Mouse (Mus musculus): ENCODE data around the gene Gm45208. TPM values are rescaled to one million over a fixed set of nuclear protein-coding genes. Genes with fewer than 3 reads are reported as not detected.

The Gm45208 gene
- polyA plus RNA-seq (2015; fragmentation: Illumina TruSeq; extraction: RNeasy Lipid Tissue Mini Kit (QIAGEN cat#74804); ENCODE audit: low read depth, low replicate concordance), result not detected

GRCm38 (mm10) chrX:7721514-7722281 lies at the start of gene Gm45208:
Gene Gm45208, plus strand, starts transcription at chrX:7722245.

DNA sequence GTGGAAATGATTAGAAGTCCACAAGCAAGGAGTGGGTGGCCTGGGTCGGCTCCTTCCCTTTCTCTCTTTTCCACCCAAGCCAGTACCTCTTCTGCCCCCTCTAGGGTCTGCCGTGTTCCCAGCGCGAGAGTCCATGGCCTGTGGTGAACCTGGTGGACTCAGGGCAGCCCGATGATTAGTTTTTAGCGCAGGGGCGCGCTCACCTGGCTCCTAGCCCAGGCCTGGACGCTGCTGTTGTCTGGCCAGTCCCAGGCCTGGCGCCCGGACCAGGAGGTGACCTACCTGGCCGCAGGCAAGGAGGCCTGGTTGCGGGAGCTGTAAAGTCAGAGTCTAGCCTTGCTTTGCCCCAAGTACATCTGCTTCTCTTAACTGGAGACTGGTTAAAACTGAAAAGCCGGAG lies 41.2 kb upstream of the Gm45208 start, which contains the start of gene Magix:
Gene Magix, minus strand, starts transcription at position 388 of the 400 bp plus-strand sequence.

DNA sequence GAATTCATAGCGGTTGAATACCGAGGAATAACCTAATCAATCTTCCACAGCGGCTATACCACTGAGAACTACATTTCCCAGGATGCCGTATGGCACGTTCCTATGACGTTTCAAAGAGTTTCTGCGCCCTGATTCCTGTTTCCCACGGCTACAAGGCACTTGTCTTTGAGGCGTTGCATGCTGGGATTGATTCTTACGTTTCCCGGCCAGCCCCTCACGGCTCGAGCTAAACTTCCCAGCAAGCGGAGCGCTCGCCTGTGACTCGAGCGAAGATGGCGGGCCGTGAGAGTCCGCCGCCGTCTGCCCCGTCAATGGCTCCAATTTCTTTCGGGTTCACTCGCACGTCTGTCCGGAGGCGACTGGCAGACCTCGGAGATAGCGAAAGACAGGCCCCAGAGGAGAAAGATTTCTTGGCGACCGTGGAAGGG lies 25.1 kb upstream of the Gm45208 start, which contains the start of gene Gpkow:
Gene Gpkow, plus strand, starts transcription at position 178 of the 428 bp plus-strand sequence.

GRCm38 (mm10) chrX:7714135-7714899 lies 7.7 kb upstream of the Gm45208 start, which contains the start of gene Wdr45:
Gene Wdr45, plus strand, starts transcription at chrX:7714333.

DNA sequence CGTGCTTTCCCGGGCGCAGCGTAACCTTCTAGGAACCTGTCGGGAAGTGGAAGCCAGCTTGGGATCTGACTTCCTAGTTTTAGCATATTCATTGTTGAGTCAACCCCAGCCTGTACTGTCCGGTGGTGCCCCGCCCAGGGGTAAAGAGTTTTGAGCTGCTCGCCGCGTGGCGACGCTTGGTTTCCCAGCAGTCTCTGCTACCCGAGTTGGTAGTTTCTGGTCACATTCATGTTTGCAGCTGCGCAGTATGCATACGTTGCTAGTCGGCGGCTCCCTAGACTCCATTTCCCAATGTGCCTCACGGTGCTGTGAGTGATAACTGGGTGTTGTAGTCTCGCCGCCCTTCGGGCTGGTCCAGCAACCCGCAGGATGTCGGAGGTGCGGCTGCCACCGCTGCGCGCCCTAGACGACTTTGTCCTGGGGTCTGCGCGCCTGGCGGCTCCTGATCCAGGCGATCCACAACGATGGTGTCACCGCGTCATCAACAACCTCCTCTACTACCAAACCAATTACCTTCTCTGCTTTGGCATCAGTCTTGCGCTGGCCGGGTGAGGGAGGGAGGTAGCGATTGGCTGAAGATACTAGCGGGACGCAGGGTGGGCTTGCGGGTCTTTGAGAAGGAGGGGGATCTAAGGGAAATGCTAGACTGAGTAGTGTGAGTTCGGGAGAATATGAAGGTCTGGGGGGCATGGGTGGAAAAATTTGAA lies 6.3 kb downstream of the Gm45208 start, which contains the start of gene Praf2:
Gene Praf2, plus strand, starts transcription at position 225 of the 707 bp plus-strand sequence.

DNA sequence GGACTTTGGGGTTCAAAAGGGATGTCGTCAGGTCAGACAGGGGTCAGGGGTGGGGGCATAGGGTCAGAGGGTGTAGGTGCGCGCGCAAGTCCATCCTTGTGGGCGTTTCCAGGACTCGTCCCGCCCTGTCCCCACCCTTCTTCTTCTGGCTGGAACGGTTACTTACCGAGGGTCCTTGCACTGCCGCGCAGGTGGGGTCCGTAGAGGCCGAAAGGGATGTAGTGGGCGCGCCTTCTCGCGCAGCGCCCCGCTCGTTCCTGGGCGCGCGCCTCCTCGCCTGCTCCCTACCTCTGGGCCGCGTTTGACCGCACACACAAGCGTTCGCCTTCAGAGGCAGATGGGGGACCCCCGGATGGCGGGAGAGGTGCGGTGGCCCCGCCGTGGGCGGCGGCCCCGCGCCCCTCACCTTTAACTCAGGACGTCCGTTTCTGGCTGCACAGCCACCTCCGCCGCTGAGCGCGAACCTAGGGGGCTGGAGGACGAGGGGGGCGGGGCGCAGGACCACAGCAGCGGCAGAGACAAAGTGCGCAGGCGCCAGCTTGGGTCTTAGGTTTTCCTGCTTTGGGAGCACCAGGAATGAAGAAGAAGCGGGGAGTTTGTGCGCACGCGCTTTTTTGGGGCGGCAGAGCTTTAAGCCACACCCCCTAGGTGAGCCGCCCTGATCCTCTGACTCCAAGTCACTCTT lies 28.5 kb downstream of the Gm45208 start, which contains the start of gene Ccdc120:
Gene Ccdc120, minus strand, starts transcription at position 474 of the 685 bp plus-strand sequence.

GRCm38 (mm10) chrX:7762137-7762920 lies 40.3 kb downstream of the Gm45208 start, which contains the start of gene Tfe3:
Gene Tfe3, plus strand, starts transcription at chrX:7762560.

Other genes with a start within 250 kb of the Gm45208 start
- not detected for gene Foxp3, start 148.6 kb upstream of the Gm45208 start, polyA plus RNA-seq (2015; fragmentation: Illumina TruSeq; extraction: RNeasy Lipid Tissue Mini Kit (QIAGEN cat#74804); ENCODE audit: low read depth, low replicate concordance)
- 17.3 TPM for gene Ppp1r3f, start 148.0 kb upstream of the Gm45208 start, polyA plus RNA-seq (2015; fragmentation: Illumina TruSeq; extraction: RNeasy Lipid Tissue Mini Kit (QIAGEN cat#74804); ENCODE audit: low read depth, low replicate concordance)
- gene Ccdc22, start 116.7 kb upstream of the Gm45208 start, polyA plus RNA-seq (2015; fragmentation: Illumina TruSeq; extraction: RNeasy Lipid Tissue Mini Kit (QIAGEN cat#74804); ENCODE audit: low read depth, low replicate concordance), result 26.3 TPM
- 0.07 TPM for gene Cacna1f, start 115.2 kb upstream of the Gm45208 start, polyA plus RNA-seq (2015; fragmentation: Illumina TruSeq; extraction: RNeasy Lipid Tissue Mini Kit (QIAGEN cat#74804); ENCODE audit: low read depth, low replicate concordance)
- 1,230 TPM for gene Syp, start 83.8 kb upstream of the Gm45208 start, polyA plus RNA-seq (2015; fragmentation: Illumina TruSeq; extraction: RNeasy Lipid Tissue Mini Kit (QIAGEN cat#74804); ENCODE audit: low read depth, low replicate concordance)
- gene Prickle3, start 65.0 kb upstream of the Gm45208 start, polyA plus RNA-seq (2015; fragmentation: Illumina TruSeq; extraction: RNeasy Lipid Tissue Mini Kit (QIAGEN cat#74804); ENCODE audit: low read depth, low replicate concordance), result 2.5 TPM
- 11.6 TPM for gene Plp2, start 50.9 kb upstream of the Gm45208 start, polyA plus RNA-seq (2015; fragmentation: Illumina TruSeq; extraction: RNeasy Lipid Tissue Mini Kit (QIAGEN cat#74804); ENCODE audit: low read depth, low replicate concordance)
- 0.33 TPM for gene Magix, start 41.0 kb upstream of the Gm45208 start, polyA plus RNA-seq (2015; fragmentation: Illumina TruSeq; extraction: RNeasy Lipid Tissue Mini Kit (QIAGEN cat#74804); ENCODE audit: low read depth, low replicate concordance)
- 41.6 TPM for gene Gpkow, start 25.1 kb upstream of the Gm45208 start, polyA plus RNA-seq (2015; fragmentation: Illumina TruSeq; extraction: RNeasy Lipid Tissue Mini Kit (QIAGEN cat#74804); ENCODE audit: low read depth, low replicate concordance)
- gene Wdr45, start 7.9 kb upstream of the Gm45208 start, polyA plus RNA-seq (2015; fragmentation: Illumina TruSeq; extraction: RNeasy Lipid Tissue Mini Kit (QIAGEN cat#74804); ENCODE audit: low read depth, low replicate concordance), result 61.8 TPM
- gene Praf2, start 6.2 kb downstream of the Gm45208 start, polyA plus RNA-seq (2015; fragmentation: Illumina TruSeq; extraction: RNeasy Lipid Tissue Mini Kit (QIAGEN cat#74804); ENCODE audit: low read depth, low replicate concordance), result 124 TPM
- 6.7 TPM for gene Ccdc120, start 28.7 kb downstream of the Gm45208 start, polyA plus RNA-seq (2015; fragmentation: Illumina TruSeq; extraction: RNeasy Lipid Tissue Mini Kit (QIAGEN cat#74804); ENCODE audit: low read depth, low replicate concordance)
- gene Tfe3, start 40.3 kb downstream of the Gm45208 start, polyA plus RNA-seq (2015; fragmentation: Illumina TruSeq; extraction: RNeasy Lipid Tissue Mini Kit (QIAGEN cat#74804); ENCODE audit: low read depth, low replicate concordance), result 24.9 TPM
- 88.6 TPM for gene Gripap1, start 67.5 kb downstream of the Gm45208 start, polyA plus RNA-seq (2015; fragmentation: Illumina TruSeq; extraction: RNeasy Lipid Tissue Mini Kit (QIAGEN cat#74804); ENCODE audit: low read depth, low replicate concordance)
- 6.4 TPM for gene Kcnd1, start 100.0 kb downstream of the Gm45208 start, polyA plus RNA-seq (2015; fragmentation: Illumina TruSeq; extraction: RNeasy Lipid Tissue Mini Kit (QIAGEN cat#74804); ENCODE audit: low read depth, low replicate concordance)
- gene Otud5, start 119.1 kb downstream of the Gm45208 start, polyA plus RNA-seq (2015; fragmentation: Illumina TruSeq; extraction: RNeasy Lipid Tissue Mini Kit (QIAGEN cat#74804); ENCODE audit: low read depth, low replicate concordance), result 71.5 TPM
- gene Pim2, start 156.0 kb downstream of the Gm45208 start, polyA plus RNA-seq (2015; fragmentation: Illumina TruSeq; extraction: RNeasy Lipid Tissue Mini Kit (QIAGEN cat#74804); ENCODE audit: low read depth, low replicate concordance), result 47.5 TPM
- 30.6 TPM for gene Slc35a2, start 161.8 kb downstream of the Gm45208 start, polyA plus RNA-seq (2015; fragmentation: Illumina TruSeq; extraction: RNeasy Lipid Tissue Mini Kit (QIAGEN cat#74804); ENCODE audit: low read depth, low replicate concordance)
- gene Pqbp1, start 177.0 kb downstream of the Gm45208 start, polyA plus RNA-seq (2015; fragmentation: Illumina TruSeq; extraction: RNeasy Lipid Tissue Mini Kit (QIAGEN cat#74804); ENCODE audit: low read depth, low replicate concordance), result 133 TPM
- gene Timm17b, start 177.1 kb downstream of the Gm45208 start, polyA plus RNA-seq (2015; fragmentation: Illumina TruSeq; extraction: RNeasy Lipid Tissue Mini Kit (QIAGEN cat#74804); ENCODE audit: low read depth, low replicate concordance), result 29.9 TPM
- not detected for gene Gm10491, start 185.6 kb downstream of the Gm45208 start, polyA plus RNA-seq (2015; fragmentation: Illumina TruSeq; extraction: RNeasy Lipid Tissue Mini Kit (QIAGEN cat#74804); ENCODE audit: low read depth, low replicate concordance)
- gene Gm10490, start 187.3 kb downstream of the Gm45208 start, polyA plus RNA-seq (2015; fragmentation: Illumina TruSeq; extraction: RNeasy Lipid Tissue Mini Kit (QIAGEN cat#74804); ENCODE audit: low read depth, low replicate concordance), result not detected
- gene Pcsk1n, start 197.6 kb downstream of the Gm45208 start, polyA plus RNA-seq (2015; fragmentation: Illumina TruSeq; extraction: RNeasy Lipid Tissue Mini Kit (QIAGEN cat#74804); ENCODE audit: low read depth, low replicate concordance), result 229 TPM
- gene Eras, start 206.4 kb downstream of the Gm45208 start, polyA plus RNA-seq (2015; fragmentation: Illumina TruSeq; extraction: RNeasy Lipid Tissue Mini Kit (QIAGEN cat#74804); ENCODE audit: low read depth, low replicate concordance), result not detected
- gene Hdac6, start 225.6 kb downstream of the Gm45208 start, polyA plus RNA-seq (2015; fragmentation: Illumina TruSeq; extraction: RNeasy Lipid Tissue Mini Kit (QIAGEN cat#74804); ENCODE audit: low read depth, low replicate concordance), result 32.5 TPM

Data from brain, adult 10 weeks (tissue).